Mouse (Mus musculus) activated CD4-positive, CD25-positive, alpha-beta regulatory T cell (primary cell): ENCODE results near the gene Olfr1181. TPM values are rescaled to one million over a fixed set of nuclear protein-coding genes. Genes with fewer than 3 reads are reported as not detected.

Experiments
- polyA plus RNA-seq, 2 experiments: library from polyadenylated mRNA; unstranded; fragments of 100-300 nt; shearing (Covaris generic); gene quantifications; one replicate each; pipeline ENCODE4 v1.2.1; 2017

Gene Olfr1181
- polyA plus RNA-seq = under 1 TPM in 1 of 2 experiments, not detected in 1; 0.09 TPM

DNA sequence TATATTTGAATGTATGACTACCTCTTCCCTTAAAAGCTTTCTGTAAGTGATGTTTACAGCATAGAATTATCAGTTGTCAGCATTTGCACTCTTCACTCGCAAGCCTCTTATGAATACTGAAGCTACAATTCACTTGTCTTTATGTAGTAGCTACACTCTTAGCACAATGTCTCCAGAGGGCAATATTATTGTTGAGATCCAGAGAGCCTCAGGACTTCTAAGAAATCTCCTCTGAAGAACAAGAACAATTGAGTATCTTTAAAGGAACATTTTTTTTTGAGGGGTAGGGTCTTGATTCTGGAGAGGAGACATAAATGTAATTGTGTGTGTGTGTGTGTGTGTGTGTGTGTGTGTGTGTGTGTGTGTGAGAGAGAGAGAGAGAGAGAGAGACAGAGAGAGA, at the start of gene Olfr1181:
Olfr1181 (minus strand) TSS at position 101 of the 400 bp plus-strand sequence.

DNA sequence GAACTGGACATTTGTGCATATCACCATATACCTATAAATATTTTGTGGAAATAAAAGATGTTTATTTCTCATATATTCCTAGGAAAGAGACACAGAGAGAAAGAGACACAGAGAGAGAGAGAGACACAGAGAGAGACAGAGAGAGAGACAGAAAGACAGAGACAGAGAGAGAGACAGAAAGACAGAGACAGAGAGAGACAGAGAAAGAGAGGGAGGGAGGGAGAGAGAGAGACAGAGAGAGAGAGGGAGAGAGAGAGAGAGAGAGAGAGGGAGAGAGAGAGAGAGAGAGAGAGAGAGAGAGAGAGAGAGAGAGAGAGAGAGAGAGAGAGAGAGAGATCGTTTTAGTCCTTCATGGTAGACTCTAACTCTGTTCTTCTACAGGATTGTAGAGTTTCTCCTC, 28.6 kb upstream of the Olfr1181 start, which contains the start of gene Olfr1183:
Olfr1183 (plus strand) TSS at position 301 of the 400 bp plus-strand sequence.

DNA sequence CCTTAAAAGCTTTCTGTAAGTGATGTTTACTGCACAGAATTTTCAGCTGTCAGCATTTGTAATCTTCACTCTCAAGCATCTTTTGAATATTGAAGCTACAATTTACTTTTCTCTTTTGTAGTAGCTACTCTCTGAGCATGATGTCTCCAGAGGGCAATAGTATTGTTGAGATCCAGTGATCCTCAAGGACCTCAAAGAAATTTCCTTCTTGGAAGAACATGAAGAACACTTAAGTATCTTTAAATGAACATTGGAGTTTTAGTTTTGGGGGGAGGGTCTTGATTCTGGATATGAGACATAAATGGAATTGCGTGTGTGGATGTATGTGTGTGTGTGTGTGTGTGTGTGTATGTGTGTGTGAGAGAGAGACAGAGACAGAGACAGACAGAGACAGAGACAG, 23.1 kb upstream of the Olfr1181 start, which contains the start of gene Gm13757:
Gm13757 (minus strand) TSS at position 101 of the 400 bp plus-strand sequence.

DNA sequence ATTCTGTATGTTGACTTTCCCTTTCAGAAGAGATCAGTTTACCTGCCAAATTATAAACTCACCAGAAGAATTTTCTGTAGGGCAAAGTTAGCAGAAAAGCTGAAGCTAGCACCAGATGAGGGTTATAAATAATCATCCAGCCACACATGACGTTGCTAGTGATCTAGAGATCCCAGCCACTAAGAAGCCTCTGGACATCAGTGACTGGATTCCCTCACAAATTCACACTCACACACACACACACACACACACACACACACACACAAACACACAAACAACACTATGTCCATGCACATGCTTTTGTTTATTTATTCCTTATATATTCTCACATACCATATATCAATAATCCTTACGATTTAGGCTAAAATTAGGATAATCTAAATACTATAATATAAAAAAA, 6.9 kb downstream of the Olfr1181 start, which contains the start of gene Olfr1180:
Olfr1180 (minus strand) TSS at position 101 of the 400 bp plus-strand sequence.

DNA sequence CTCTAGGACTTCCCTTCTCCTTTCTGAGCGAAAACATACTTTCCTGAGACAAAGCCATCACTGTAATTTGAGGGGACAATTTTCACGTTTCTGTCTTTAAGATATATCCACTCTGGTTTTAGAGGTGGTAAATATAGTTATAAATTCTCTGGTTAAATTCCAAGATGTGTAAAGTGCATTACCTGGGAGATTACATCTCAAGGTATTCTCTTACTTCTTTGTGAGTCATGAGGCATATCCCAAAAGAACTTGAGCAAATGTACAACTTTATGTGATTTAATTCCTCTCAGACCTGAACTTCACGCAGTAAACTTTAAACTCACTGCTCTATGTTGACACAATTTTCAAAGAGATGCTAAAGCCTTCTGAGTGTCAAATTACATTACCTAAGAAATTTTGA, 19.6 kb downstream of the Olfr1181 start, which contains the start of gene Olfr1179:
Olfr1179 (minus strand) TSS at position 101 of the 400 bp plus-strand sequence.

DNA sequence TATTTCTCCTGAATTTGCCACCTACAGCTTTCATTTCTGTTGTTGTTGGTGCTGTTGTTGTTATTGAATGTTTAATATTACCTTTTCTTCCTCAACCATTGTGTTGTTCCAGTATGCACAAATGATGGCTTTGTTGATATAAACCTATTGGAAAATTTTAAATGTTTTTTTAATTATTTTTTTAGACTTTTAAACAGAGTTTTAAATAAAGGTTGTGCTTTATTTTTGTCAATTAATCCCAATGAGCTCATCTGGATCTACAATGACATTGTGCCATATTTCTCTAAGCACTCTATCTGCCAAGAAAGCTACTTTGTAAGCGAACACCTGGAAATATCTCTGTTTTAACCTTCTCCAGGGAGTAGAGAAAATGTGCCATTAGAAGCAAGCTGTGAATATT, 39.2 kb downstream of the Olfr1181 start, which contains the start of gene Olfr1178:
Olfr1178 (plus strand) TSS at position 301 of the 400 bp plus-strand sequence.

Other genes with a start within 250 kb of the Olfr1181 start
- gene Olfr1168, start 244.3 kb downstream of the Olfr1181 start, polyA plus RNA-seq = not detected
- gene Olfr1170, start 197.8 kb downstream of the Olfr1181 start, polyA plus RNA-seq = not detected
- gene Olfr1173, start 146.3 kb downstream of the Olfr1181 start, polyA plus RNA-seq = under 1 TPM in 1 of 2 experiments, not detected in 1; 0.31 TPM
- gene Olfr1174-ps, start 111.0 kb downstream of the Olfr1181 start, polyA plus RNA-seq = under 1 TPM in 1 of 2 experiments, not detected in 1; 0.69 TPM
- under 1 TPM in 1 of 2 experiments, not detected in 1; 0.04 TPM for gene Olfr1175-ps, start 99.0 kb downstream of the Olfr1181 start, polyA plus RNA-seq
- under 1 TPM in 1 of 2 experiments, not detected in 1; 0.06 TPM for gene Olfr1176, start 89.5 kb downstream of the Olfr1181 start, polyA plus RNA-seq
- gene Olfr1177-ps, start 79.7 kb downstream of the Olfr1181 start, polyA plus RNA-seq = not detected
- gene Olfr1178, start 39.1 kb downstream of the Olfr1181 start, polyA plus RNA-seq = under 1 TPM in 1 of 2 experiments, not detected in 1; 0.02 TPM
- gene Olfr1179, start 19.7 kb downstream of the Olfr1181 start, polyA plus RNA-seq = not detected
- gene Olfr1180, start 7.0 kb downstream of the Olfr1181 start, polyA plus RNA-seq = not detected
- not detected for gene Gm13757, start 23.0 kb upstream of the Olfr1181 start, polyA plus RNA-seq
- not detected for gene Olfr1183, start 28.7 kb upstream of the Olfr1181 start, polyA plus RNA-seq
- gene Olfr1184, start 57.4 kb upstream of the Olfr1181 start, polyA plus RNA-seq = not detected
- gene Olfr1185-ps1, start 67.1 kb upstream of the Olfr1181 start, polyA plus RNA-seq = under 1 TPM in 1 of 2 experiments, not detected in 1; 0.10 TPM
- gene Olfr1186, start 92.4 kb upstream of the Olfr1181 start, polyA plus RNA-seq = not detected
- gene Olfr1188, start 130.8 kb upstream of the Olfr1181 start, polyA plus RNA-seq = under 1 TPM; 0.30 to 0.65 TPM
- not detected for gene Olfr1189, start 160.3 kb upstream of the Olfr1181 start, polyA plus RNA-seq
- under 1 TPM in 1 of 2 experiments, not detected in 1; 0.19 TPM for gene Olfr1191-ps1, start 214.4 kb upstream of the Olfr1181 start, polyA plus RNA-seq
- under 1 TPM in 1 of 2 experiments, not detected in 1; 0.04 TPM for gene Olfr1192-ps1, start 222.3 kb upstream of the Olfr1181 start, polyA plus RNA-seq
- gene Olfr1193, start 249.5 kb upstream of the Olfr1181 start, polyA plus RNA-seq = under 1 TPM in 1 of 2 experiments, not detected in 1; 0.07 TPM